Mouse (Mus musculus): ENCODE data around the gene Cntnap5b. TPM values are rescaled to one million over a fixed set of nuclear protein-coding genes. Genes with fewer than 3 reads are reported as not detected.

The Cntnap5b gene
- total and polyA plus RNA-seq, 3 experiments: 0.11 TPM; not detected in 2

GRCm38 (mm10) chr1:100122410-100122935 lies 349.9 kb downstream of the Cntnap5b start:
- Histone ChIP-seq H3K36me3 (replicated peaks) (no peaks in the 10 kb centered on the region), H3K27me3 (ENCODE audit: insufficient read depth, low read length) (no peaks in the 10 kb centered on the region), H3K9me3 (replicated peaks) (peaks cover 8% of the 10 kb centered on the region), H3K4me1 (ENCODE audit: insufficient read depth, low read depth, low read length) (no peaks in the 10 kb centered on the region), H3K4me3 (ENCODE audit: low read depth, low read length) (no peak overlapping the region)
- TF ChIP-seq POLR2AphosphoS5 (IDR thresholded peaks at IDR 0.05; ENCODE audit: insufficient replicate concordance, low read depth, low read length) (no peak), TAL1 (conservative IDR thresholded peaks at IDR 0.05; ENCODE audit: low read depth, low read length) (no peak), GATA1 (IDR thresholded peaks at IDR 0.05; ENCODE audit: borderline replicate concordance, low read length) (no peak), GATA2 (IDR thresholded peaks at IDR 0.05; ENCODE audit: borderline replicate concordance, low read depth, low read length) (no peak), CTCF (IDR thresholded peaks at IDR 0.05; ENCODE audit: low read depth, low read length) (no peak)
- ATAC-seq (ENCODE audit: extremely low read depth, insufficient number of reproducible peaks, low FRiP score, poor library complexity, severe bottlenecking) (no peak), DNase-seq (ENCODE audit: low spot score) (no peak)

- DNase-seq (ENCODE audit: low spot score): no peak
- ATAC-seq (ENCODE audit: extremely low read depth, insufficient number of reproducible peaks, low FRiP score, poor library complexity, severe bottlenecking): no peak
- Histone ChIP-seq H3K36me3 (replicated peaks) (no peaks in the 10 kb centered on the region), H3K4me1 (ENCODE audit: insufficient read depth, low read depth, low read length) (no peaks in the 10 kb centered on the region), H3K27me3 (ENCODE audit: insufficient read depth, low read length) (no peaks in the 10 kb centered on the region), H3K9me3 (replicated peaks) (peaks cover 11% of the 10 kb centered on the region; the same call in 1 of the 2 replicates), H3K4me3 (ENCODE audit: low read depth, low read length) (no peak overlapping the region)
- no peak for TF ChIP-seq GATA1 (IDR thresholded peaks at IDR 0.05; ENCODE audit: borderline replicate concordance, low read length)
- no peak for TF ChIP-seq POLR2AphosphoS5 (IDR thresholded peaks at IDR 0.05; ENCODE audit: insufficient replicate concordance, low read depth, low read length)
- TF ChIP-seq GATA2 (IDR thresholded peaks at IDR 0.05; ENCODE audit: borderline replicate concordance, low read depth, low read length): no peak
- no peak for TF ChIP-seq TAL1 (conservative IDR thresholded peaks at IDR 0.05; ENCODE audit: low read depth, low read length)
- no peak for TF ChIP-seq CTCF (IDR thresholded peaks at IDR 0.05; ENCODE audit: low read depth, low read length)
Measured at GRCm38 (mm10) chr1:100163588-100164357, 391.2 kb downstream of the Cntnap5b start.

DNA sequence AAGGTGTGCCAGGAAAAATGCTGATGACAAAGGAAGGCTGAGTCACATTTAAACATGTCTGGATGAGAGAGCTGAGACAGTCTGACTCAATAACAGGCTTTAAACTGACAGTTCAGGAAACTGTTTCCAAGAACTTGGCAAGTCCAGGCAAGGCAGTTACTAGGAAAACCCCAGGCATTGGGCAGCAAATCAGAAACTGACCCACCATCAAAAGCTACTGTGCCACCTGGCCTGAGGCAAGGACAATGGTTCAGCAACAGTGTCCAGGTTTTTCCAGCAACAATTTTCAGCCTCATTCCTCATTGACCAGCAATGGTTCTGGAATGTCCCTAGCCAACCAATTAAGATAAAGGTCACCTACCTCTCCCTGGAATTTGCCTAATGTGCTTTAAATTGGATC lies 399.0 kb downstream of the Cntnap5b start:
- TF ChIP-seq POLR2AphosphoS5 (IDR thresholded peaks at IDR 0.05; ENCODE audit: insufficient replicate concordance, low read depth, low read length) (no peak), TAL1 (conservative IDR thresholded peaks at IDR 0.05; ENCODE audit: low read depth, low read length) (no peak), CTCF (IDR thresholded peaks at IDR 0.05; ENCODE audit: low read depth, low read length) (no peak), GATA2 (IDR thresholded peaks at IDR 0.05; ENCODE audit: borderline replicate concordance, low read depth, low read length) (no peak), GATA1 (IDR thresholded peaks at IDR 0.05; ENCODE audit: borderline replicate concordance, low read length) (no peak)
- H3K9me3 ChIP-seq (replicated peaks): peaks cover 3% of the 10 kb centered on the region; the same call in 1 of the 2 replicates
- no peak for ATAC-seq (ENCODE audit: extremely low read depth, insufficient number of reproducible peaks, low FRiP score, poor library complexity, severe bottlenecking)

GRCm38 (mm10) chr1:100180050-100180449 lies 407.5 kb downstream of the Cntnap5b start:
- Histone ChIP-seq H3K4me1 (ENCODE audit: insufficient read depth, low read depth, low read length) (no peaks in the 10 kb centered on the region), H3K4me3 (ENCODE audit: low read depth, low read length) (no peak overlapping the region), H3K9me3 (replicated peaks) (peaks cover 6% of the 10 kb centered on the region; the same call in 1 of the 2 replicates), H3K36me3 (replicated peaks) (no peaks in the 10 kb centered on the region), H3K27me3 (ENCODE audit: insufficient read depth, low read length) (no peaks in the 10 kb centered on the region)
- ATAC-seq (ENCODE audit: extremely low read depth, insufficient number of reproducible peaks, low FRiP score, poor library complexity, severe bottlenecking) (peak; percentile 93), DNase-seq (ENCODE audit: low spot score) (no peak)
- TF ChIP-seq GATA2 (IDR thresholded peaks at IDR 0.05; ENCODE audit: borderline replicate concordance, low read depth, low read length) (no peak), POLR2AphosphoS5 (IDR thresholded peaks at IDR 0.05; ENCODE audit: insufficient replicate concordance, low read depth, low read length) (no peak), CTCF (IDR thresholded peaks at IDR 0.05; ENCODE audit: low read depth, low read length) (no peak)

More for the DNA sequence above, 399.0 kb downstream of the Cntnap5b start:
- Histone ChIP-seq H3K36me3 (replicated peaks) (no peaks in the 10 kb centered on the region), H3K27me3 (ENCODE audit: insufficient read depth, low read length) (no peaks in the 10 kb centered on the region), H3K4me1 (ENCODE audit: insufficient read depth, low read depth, low read length) (no peaks in the 10 kb centered on the region), H3K4me3 (ENCODE audit: low read depth, low read length) (no peak overlapping the region)
- no peak for DNase-seq (ENCODE audit: low spot score)

DNA sequence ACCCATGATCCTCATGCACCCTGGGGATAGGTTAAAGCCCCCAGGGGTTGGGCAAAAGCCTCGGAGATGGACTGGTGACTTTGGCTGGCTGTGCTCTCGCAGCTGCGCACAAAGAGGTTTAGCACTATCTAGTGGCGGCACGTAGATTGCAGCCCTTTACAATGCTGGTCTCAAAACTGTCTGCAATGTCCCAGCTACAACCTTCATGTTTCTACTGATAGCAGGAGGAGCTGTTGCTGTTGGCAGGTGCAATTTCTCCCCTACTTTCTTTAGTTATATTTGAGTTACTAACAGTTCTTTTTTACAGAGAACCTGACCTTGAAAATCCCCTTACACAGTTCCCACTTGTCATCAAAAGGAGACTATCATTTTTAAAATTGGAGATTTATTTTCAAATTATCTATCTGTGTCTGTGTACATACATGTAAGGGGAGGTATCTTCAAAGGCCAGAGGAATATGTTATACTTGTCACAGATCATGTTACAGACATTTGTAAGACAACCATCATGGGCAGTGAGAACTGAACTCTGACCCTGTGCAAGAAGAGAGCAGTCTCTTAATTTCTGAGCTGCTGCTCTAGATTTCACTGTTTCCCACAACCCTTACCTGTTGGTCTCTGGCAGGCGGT lies 459.5 kb downstream of the Cntnap5b start:
- DNase-seq (ENCODE audit: low spot score) (no peak), ATAC-seq (ENCODE audit: extremely low read depth, insufficient number of reproducible peaks, low FRiP score, poor library complexity, severe bottlenecking) (no peak)
- Histone ChIP-seq H3K9me3 (replicated peaks) (0 out of 2 replicates have a peak, but pooled peaks cover 3% of the 10 kb centered on the region), H3K36me3 (replicated peaks) (no peaks in the 10 kb centered on the region), H3K4me3 (ENCODE audit: low read depth, low read length) (no peak overlapping the region), H3K27me3 (ENCODE audit: insufficient read depth, low read length) (no peaks in the 10 kb centered on the region), H3K4me1 (ENCODE audit: insufficient read depth, low read depth, low read length) (no peaks in the 10 kb centered on the region)
- no peak for TF ChIP-seq GATA2 (IDR thresholded peaks at IDR 0.05; ENCODE audit: borderline replicate concordance, low read depth, low read length)
- TF ChIP-seq POLR2AphosphoS5 (IDR thresholded peaks at IDR 0.05; ENCODE audit: insufficient replicate concordance, low read depth, low read length): no peak
- no peak for TF ChIP-seq CTCF (IDR thresholded peaks at IDR 0.05; ENCODE audit: low read depth, low read length)
- TF ChIP-seq TAL1 (conservative IDR thresholded peaks at IDR 0.05; ENCODE audit: low read depth, low read length): no peak
- no peak for TF ChIP-seq GATA1 (IDR thresholded peaks at IDR 0.05; ENCODE audit: borderline replicate concordance, low read length)

DNA sequence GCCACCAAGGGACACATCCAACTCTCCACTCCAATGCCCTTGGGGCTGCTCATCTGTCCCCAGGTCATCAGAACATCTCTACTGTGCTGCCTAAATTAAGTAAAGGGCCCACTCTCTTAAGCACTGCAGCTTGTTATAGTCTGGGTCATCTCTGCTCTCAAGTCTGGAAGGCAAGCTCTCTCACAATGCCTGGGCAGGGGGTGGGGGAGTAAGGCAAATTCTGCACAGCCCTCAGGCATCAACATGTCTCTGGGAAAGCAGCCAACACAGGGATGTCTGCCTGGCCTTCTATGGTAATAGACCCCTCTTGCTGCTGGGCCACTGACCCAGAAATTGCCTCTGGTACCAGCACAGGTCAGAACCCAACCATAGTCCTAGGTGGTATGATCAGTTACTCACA lies 479.4 kb downstream of the Cntnap5b start:
- H3K4me3 ChIP-seq (ENCODE audit: low read depth, low read length): no peak overlapping the region
- peaks cover 12% of the 10 kb centered on the region for H3K9me3 ChIP-seq (replicated peaks)
- TF ChIP-seq TAL1 (conservative IDR thresholded peaks at IDR 0.05; ENCODE audit: low read depth, low read length) (no peak), GATA1 (IDR thresholded peaks at IDR 0.05; ENCODE audit: borderline replicate concordance, low read length) (no peak), GATA2 (IDR thresholded peaks at IDR 0.05; ENCODE audit: borderline replicate concordance, low read depth, low read length) (no peak), POLR2AphosphoS5 (IDR thresholded peaks at IDR 0.05; ENCODE audit: insufficient replicate concordance, low read depth, low read length) (no peak), CTCF (IDR thresholded peaks at IDR 0.05; ENCODE audit: low read depth, low read length) (no peak)
- no peak for ATAC-seq (ENCODE audit: extremely low read depth, insufficient number of reproducible peaks, low FRiP score, poor library complexity, severe bottlenecking)
- no peaks in the 10 kb centered on the region for H3K27me3 ChIP-seq (ENCODE audit: insufficient read depth, low read length)
- DNase-seq (ENCODE audit: low spot score): no peak
- no peaks in the 10 kb centered on the region for H3K36me3 ChIP-seq (replicated peaks)
- H3K4me1 ChIP-seq (ENCODE audit: insufficient read depth, low read depth, low read length): no peaks in the 10 kb centered on the region

Data from G1E (cell line).